Mouse (Mus musculus) lung, postnatal 0 days (tissue): ENCODE measurements around the gene Gpc5.

Source experiments
- CTCF ChIP-seq: IDR thresholded peaks from 2 replicates; pipeline ENCODE4 v1.5.1; 2016; ENCODE audit warnings: antibody characterized with exemption, mild to moderate bottlenecking
- EP300 ChIP-seq: IDR thresholded peaks from 2 replicates; pipeline ENCODE4 v1.6.1; 2016; ENCODE audit warnings: antibody characterized with exemption, mild to moderate bottlenecking, control low read depth

GRCm38 (mm10) chr14:115843783-115844182, 751.8 kb downstream of the Gpc5 start:
- TF ChIP-seq CTCF (no peak), EP300 (no peak)
